10 mouse cellular contexts compared by ENCODE assay signal in genomic region chr2:127832833-127833190, GRCm38 (mm10). TPM values are rescaled to one million over a fixed set of nuclear protein-coding genes. Genes with fewer than 3 reads are reported as not detected.
DNase-seq lines count a peak whose midpoint lies in the region; ATAC-seq and TF ChIP-seq lines count a peak whose summit lies in the region.
"Had no signal": no experiment of that assay in that cellular context is flagged by ENCODE, and none has a peak within 500 bp of the region (broad histone marks: within the 10 kb centered on the region; RNA-seq: fewer than 3 reads in every experiment).

No protein-coding gene starts in this region.

- WGBS in kidney, embryonic 15.5 days = 13% methylated on average over 2 of the region's 2 CpGs
- 10% methylated on average over 2 of the region's 2 CpGs for WGBS in liver, postnatal 0 days (ENCODE audit: insufficient replicate concordance)
- 18% methylated on average over 2 of the region's 2 CpGs for WGBS in intestine, embryonic 15.5 days

- H3K4me3 ChIP-seq in kidney, embryonic 15.5 days (replicated peaks) = no peak overlapping the region
- H3K4me3 ChIP-seq in liver, postnatal 0 days (ENCODE audit: low read depth, low read length) = no peak overlapping the region
- no peak overlapping the region for H3K4me3 ChIP-seq in intestine, embryonic 15.5 days (replicated peaks)

- H3K36me3 ChIP-seq in kidney, embryonic 15.5 days = peaks cover 4% of the 10 kb centered on the region; the same call in 1 of the 2 replicates
- no peaks in the 10 kb centered on the region for H3K36me3 ChIP-seq in liver, postnatal 0 days (replicated peaks; ENCODE audit: insufficient read depth, low read length)
- H3K36me3 ChIP-seq in intestine, embryonic 15.5 days = no peaks in the 10 kb centered on the region
- H3K36me3 ChIP-seq: hindbrain, embryonic 15.5 days had no signal

- no peak for TF ChIP-seq POLR2A in brain, embryonic 14.5 days (IDR thresholded peaks at IDR 0.05; ENCODE audit: borderline replicate concordance, extremely low read depth, insufficient read depth, insufficient read length, poor library complexity, severe bottlenecking)

- ATAC-seq in kidney, embryonic 15.5 days (replicated peaks; ENCODE audit: low FRiP score) = no peak
- no peak for ATAC-seq in liver, postnatal 0 days
- no peak for ATAC-seq in intestine, embryonic 15.5 days

- no peaks in the 10 kb centered on the region for H3K9me3 ChIP-seq in kidney, embryonic 15.5 days (replicated peaks)
- H3K9me3 ChIP-seq in liver, postnatal 0 days (ENCODE audit: low read length) = no peaks in the 10 kb centered on the region
- H3K9me3 ChIP-seq in intestine, embryonic 15.5 days = no peaks in the 10 kb centered on the region
- H3K9me3 ChIP-seq: hindbrain, embryonic 15.5 days had no signal

- H3K4me1 ChIP-seq in kidney, embryonic 15.5 days = peaks cover 13% of the 10 kb centered on the region
- peaks cover 8% of the 10 kb centered on the region for H3K4me1 ChIP-seq in liver, postnatal 0 days (ENCODE audit: insufficient read depth)
- peaks cover 4% of the 10 kb centered on the region; the same call in 1 of the 2 replicates for H3K4me1 ChIP-seq in intestine, embryonic 15.5 days (replicated peaks)

- H3K4me2 ChIP-seq in kidney, embryonic 15.5 days = no peak overlapping the region
- H3K4me2 ChIP-seq in liver, postnatal 0 days (ENCODE audit: low read depth, low read length) = no peak overlapping the region
- H3K4me2 ChIP-seq in intestine, embryonic 15.5 days (replicated peaks) = no peak overlapping the region

- H3K27me3 ChIP-seq in kidney, embryonic 15.5 days = peaks cover 19% of the 10 kb centered on the region
- peaks cover 2% of the 10 kb centered on the region; the same call in 1 of the 2 replicates for H3K27me3 ChIP-seq in liver, postnatal 0 days (ENCODE audit: insufficient read depth, low read length)
- H3K27me3 ChIP-seq in intestine, embryonic 15.5 days (replicated peaks) = peaks cover under 1% of the 10 kb centered on the region; the same call in 1 of the 2 replicates

- peak; percentile 12; the same call in 1 of the 2 replicates for TF ChIP-seq CTCF in brain, embryonic 14.5 days (IDR thresholded peaks at IDR 0.05; ENCODE audit: borderline replicate concordance, extremely low read depth, insufficient read depth, insufficient read length)
- TF ChIP-seq CTCF in liver, postnatal 0 days (IDR thresholded peaks at IDR 0.05; ENCODE audit: low read depth) = peak; percentile 76

- peak; percentile 23 for DNase-seq in kidney, postnatal 14 days
- DNase-seq in ES-CJ7 (ENCODE audit: low read depth, low spot score) = peak; percentile 59
- DNase-seq in brain, embryonic 14.5 days (ENCODE audit: low read depth) = peak; percentile 57
- DNase-seq in liver, postnatal 0 days = no peak
- DNase-seq in yolk sac, embryonic 10.5 days (ENCODE audit: low spot score) = no peak
- DNase-seq in urinary bladder, postnatal 10 days (ENCODE audit: low spot score) = no peak

- H3K9ac ChIP-seq in kidney, embryonic 15.5 days = no peak overlapping the region
- H3K9ac ChIP-seq in liver, postnatal 0 days (replicated peaks) = no peak overlapping the region
- no peak overlapping the region for H3K9ac ChIP-seq in intestine, embryonic 15.5 days

- H3K27ac ChIP-seq in kidney, embryonic 15.5 days = no peak overlapping the region
- no peak overlapping the region for H3K27ac ChIP-seq in liver, postnatal 0 days (ENCODE audit: low read depth)
- H3K27ac ChIP-seq in intestine, embryonic 15.5 days = no peak overlapping the region

- TF ChIP-seq EP300 in liver, postnatal 0 days (IDR thresholded peaks at IDR 0.05; ENCODE audit: low read depth) = no peak

RNA-seq across cellular contexts. Expression of gene Bub1, which starts 1.1 kb away (rescaled TPM):
- 61.6 and 65.2 TPM in 2 replicates for polyA plus RNA-seq in kidney, embryonic 15.5 days (2015; fragmentation: Nextera tagmentation; extraction: Ambion mirVana)
- 10.6 and 16.2 TPM in 2 replicates for polyA plus RNA-seq in brain, embryonic 14.5 days (2012; rRNA removed)
- polyA plus RNA-seq in liver, postnatal 0 days (2015; fragmentation: Nextera tagmentation; extraction: Ambion mirVana) = 7.8 and 9.5 TPM in 2 replicates
- polyA plus RNA-seq in intestine, embryonic 15.5 days (2015; fragmentation: Nextera tagmentation; extraction: Ambion mirVana) = 36.5 and 43.4 TPM in 2 replicates

RNA-seq across cellular contexts. Expression of gene Acoxl, which starts 5.9 kb away (rescaled TPM):
- polyA plus RNA-seq in kidney, embryonic 15.5 days (2015; fragmentation: Nextera tagmentation; extraction: Ambion mirVana) = 0.74 and 0.78 TPM in 2 replicates
- 0.04 and 0.05 TPM in 2 replicates for polyA plus RNA-seq in brain, embryonic 14.5 days (2012; rRNA removed)
- polyA plus RNA-seq in liver, postnatal 0 days (2015; fragmentation: Nextera tagmentation; extraction: Ambion mirVana) = 0.05 and 0.07 TPM in 2 replicates
- polyA plus RNA-seq in intestine, embryonic 15.5 days (2015; fragmentation: Nextera tagmentation; extraction: Ambion mirVana) = 0.09 and 0.20 TPM in 2 replicates
- polyA plus RNA-seq: cerebellum, adult 2 months; hindbrain, embryonic 15.5 days had no signal

RNA-seq across cellular contexts. Expression of gene Mtln, which starts 40.5 kb away (rescaled TPM):
- 35.9 and 38.2 TPM in 2 replicates for polyA plus RNA-seq in kidney, embryonic 15.5 days (2015; fragmentation: Nextera tagmentation; extraction: Ambion mirVana)
- 36.1 and 51.9 TPM in 2 replicates for polyA plus RNA-seq in brain, embryonic 14.5 days (2012; rRNA removed)
- 22.8 and 25.7 TPM in 2 replicates for polyA plus RNA-seq in liver, postnatal 0 days (2015; fragmentation: Nextera tagmentation; extraction: Ambion mirVana)
- 40.2 and 43.8 TPM in 2 replicates for polyA plus RNA-seq in intestine, embryonic 15.5 days (2015; fragmentation: Nextera tagmentation; extraction: Ambion mirVana)

RNA-seq across cellular contexts. Expression of gene Nphp1, which starts 44.1 kb away (rescaled TPM):
- polyA plus RNA-seq in kidney, embryonic 15.5 days (2015; fragmentation: Nextera tagmentation; extraction: Ambion mirVana) = 35.4 and 38.6 TPM in 2 replicates
- 19.0 and 19.8 TPM in 2 replicates for polyA plus RNA-seq in brain, embryonic 14.5 days (2012; rRNA removed)
- polyA plus RNA-seq in liver, postnatal 0 days (2015; fragmentation: Nextera tagmentation; extraction: Ambion mirVana) = 3.9 and 4.4 TPM in 2 replicates
- polyA plus RNA-seq in intestine, embryonic 15.5 days (2015; fragmentation: Nextera tagmentation; extraction: Ambion mirVana) = 17.1 and 19.0 TPM in 2 replicates

Comparison
In these comparisons a context has a peak if more than half of its experiments do, and no peak if none do; other contexts are left out.
1. DNase-seq: peak in kidney, postnatal 14 days (single experiment), ES-CJ7 (single experiment) and brain, embryonic 14.5 days (single experiment); none in liver, postnatal 0 days (single experiment), yolk sac, embryonic 10.5 days (single experiment) and urinary bladder, postnatal 10 days (single experiment).